Mouse (Mus musculus): ENCODE data around the gene Samd8.

- no peak for TF ChIP-seq POLR2A (IDR thresholded peaks at IDR 0.05; ENCODE audit: borderline replicate concordance, low read depth, low read length)
- TF ChIP-seq CTCF (IDR thresholded peaks at IDR 0.05; ENCODE audit: low read depth, low read length), result no peak
Measured at GRCm38 (mm10) chr14:21788121-21788520, 37.8 kb downstream of the Samd8 start.
